Mouse (Mus musculus) heart, postnatal 0 days (tissue): ENCODE data around the gene Prss54. TPM values are rescaled to one million over a fixed set of nuclear protein-coding genes. Genes with fewer than 3 reads are reported as not detected.

Source experiments
- ATAC-seq: fragments of 200-750 bp; cut with Nextera tagmentation; 2 replicates; pipeline ENCODE4 v1.8.0; 2017; ENCODE audit warnings: low read depth, moderate number of reproducible peaks, moderate library complexity; ENCODE audit not compliant: insufficient read depth
- DNase-seq: peaks from one replicate; pipeline ENCODE4 v3.0.0-alpha.2; 2016; ENCODE audit warnings: low spot score
- H3K27ac ChIP-seq: fragments of 300-500 bp; sonication (generic); 2 replicates; pipeline ENCODE4 v1.5.1; 2014; ENCODE audit warnings: low read depth, mild to moderate bottlenecking
- H3K27me3 ChIP-seq: fragments of 300-500 bp; sonication (generic); 2 replicates; pipeline ENCODE4 v1.6.1; 2014; ENCODE audit warnings: low read length, mixed read lengths; ENCODE audit not compliant: control insufficient read depth, insufficient read depth
- H3K36me3 ChIP-seq: fragments of 300-500 bp; sonication (generic); replicated peaks from 2 replicates; pipeline ENCODE4 v1.6.1; 2014; ENCODE audit warnings: low read length, mixed read lengths; ENCODE audit not compliant: control insufficient read depth, insufficient read depth
- H3K4me1 ChIP-seq: fragments of 300-500 bp; sonication (generic); 2 replicates; pipeline ENCODE4 v1.6.1; 2014; ENCODE audit warnings: antibody characterized with exemption; ENCODE audit not compliant: control insufficient read depth, insufficient read depth
- H3K4me2 ChIP-seq: fragments of 300-500 bp; sonication (generic); 2 replicates; pipeline ENCODE4 v1.6.1; 2014; ENCODE audit warnings: low read depth, mild to moderate bottlenecking, low read length, moderate library complexity
- H3K4me3 ChIP-seq: fragments of 300-500 bp; sonication (generic); 2 replicates; pipeline ENCODE4 v1.5.1; 2014; ENCODE audit warnings: low read depth, low read length
- H3K9ac ChIP-seq: fragments of 300-500 bp; sonication (generic); replicated peaks from 2 replicates; pipeline ENCODE4 v1.6.1; 2014; ENCODE audit warnings: low read depth, low read length, mixed read lengths
- H3K9me3 ChIP-seq: fragments of 300-500 bp; sonication (generic); replicated peaks from 2 replicates; pipeline ENCODE4 v1.6.1; 2016; ENCODE audit warnings: low read length; ENCODE audit not compliant: control insufficient read depth
- CTCF ChIP-seq: IDR thresholded peaks from 2 replicates; pipeline ENCODE4 v1.5.1; 2016; ENCODE audit warnings: antibody characterized with exemption, control low read depth, low read depth
- EP300 ChIP-seq: IDR thresholded peaks from 2 replicates; pipeline ENCODE4 v1.6.1; 2016; ENCODE audit warnings: antibody characterized with exemption, low read depth
- WGBS: fragments of 180-500 bp; shearing (Covaris S2); extraction: QIAGEN DNeasy Blood & Tissue Kit; methylation state at CpG from one replicate; pipeline ENCODE4 v1.1.7; 2014; 5-methylcytosine and 5-hydroxymethylcytosine counted together
- polyA plus RNA-seq: library from polyadenylated mRNA; unstranded; fragments of >200 nt; fragmentation: Nextera tagmentation; extraction: Ambion mirVana; gene quantifications from 2 replicates; pipeline ENCODE4 v1.2.1, GENCODE M21; 2015
- total RNA-seq: library from RNA; depleted of rRNA; stranded (reverse); fragments of >200 nt; gene quantifications from 2 replicates; pipeline ENCODE4 v1.2.3, GENCODE M21; 2014; ENCODE audit warnings: low replicate concordance; rRNA removed

Prss54 gene
- total and polyA plus RNA-seq, 2 experiments from 2014 or later: not detected

- WGBS: 69% methylated on average over 9 of the region's 9 CpGs
- ATAC-seq (no peak), DNase-seq (no peak)
- Histone ChIP-seq H3K9ac (no peak overlapping the region), H3K27ac (no peak overlapping the region), H3K36me3 (no peaks in the 10 kb centered on the region), H3K4me3 (no peak overlapping the region), H3K4me2 (no peak overlapping the region), H3K9me3 (no peaks in the 10 kb centered on the region), H3K4me1 (no peaks in the 10 kb centered on the region), H3K27me3 (no peaks in the 10 kb centered on the region)
- TF ChIP-seq EP300 (no peak), CTCF (no peak)
Observed at GRCm38 (mm10) chr8:95528750-95529310, 47.3 kb downstream of the Prss54 start.

GRCm38 (mm10) chr8:95528194-95528593 is 47.9 kb downstream of the Prss54 start:
- Histone ChIP-seq H3K27ac (no peak overlapping the region), H3K4me3 (no peak overlapping the region), H3K4me2 (no peak overlapping the region), H3K36me3 (no peaks in the 10 kb centered on the region), H3K27me3 (no peaks in the 10 kb centered on the region), H3K9me3 (no peaks in the 10 kb centered on the region), H3K9ac (no peak overlapping the region), H3K4me1 (no peaks in the 10 kb centered on the region)
- no peak for DNase-seq
- 83% methylated on average over 10 of the region's 10 CpGs for WGBS
- no peak for ATAC-seq
- TF ChIP-seq EP300: no peak
- no peak for TF ChIP-seq CTCF

GRCm38 (mm10) chr8:95523991-95524390 is 52.1 kb downstream of the Prss54 start:
- Histone ChIP-seq H3K4me2 (no peak overlapping the region), H3K9me3 (no peaks in the 10 kb centered on the region), H3K9ac (no peak overlapping the region), H3K27ac (no peak overlapping the region), H3K27me3 (no peaks in the 10 kb centered on the region), H3K4me3 (no peak overlapping the region), H3K4me1 (no peaks in the 10 kb centered on the region), H3K36me3 (no peaks in the 10 kb centered on the region)
- TF ChIP-seq CTCF (no peak), EP300 (no peak)
- DNase-seq (no peak), ATAC-seq (no peak)
- WGBS: 62% methylated on average over 4 of the region's 4 CpGs

GRCm38 (mm10) chr8:95516928-95517327 is 59.2 kb downstream of the Prss54 start:
- 81% methylated on average over 6 of the region's 6 CpGs for WGBS
- DNase-seq: no peak
- H3K27me3 ChIP-seq: no peaks in the 10 kb centered on the region
- no peaks in the 10 kb centered on the region for H3K9me3 ChIP-seq
- no peak for ATAC-seq
- H3K4me1 ChIP-seq: no peaks in the 10 kb centered on the region
- H3K9ac ChIP-seq: no peak overlapping the region
- no peak overlapping the region for H3K27ac ChIP-seq
- no peak overlapping the region for H3K4me3 ChIP-seq
- H3K4me2 ChIP-seq: no peak overlapping the region
- no peaks in the 10 kb centered on the region for H3K36me3 ChIP-seq
- TF ChIP-seq CTCF (no peak), EP300 (no peak)

- no peaks in the 10 kb centered on the region for H3K4me1 ChIP-seq
- H3K4me2 ChIP-seq: no peak overlapping the region
- no peak overlapping the region for H3K27ac ChIP-seq
- H3K36me3 ChIP-seq: no peaks in the 10 kb centered on the region
- no peaks in the 10 kb centered on the region for H3K9me3 ChIP-seq
- TF ChIP-seq CTCF: no peak
- no peak for TF ChIP-seq EP300
- H3K4me3 ChIP-seq: no peak overlapping the region
- ATAC-seq: no peak
- WGBS: 51% methylated on average over 4 of the region's 4 CpGs
- no peaks in the 10 kb centered on the region for H3K27me3 ChIP-seq
- no peak for DNase-seq
- no peak overlapping the region for H3K9ac ChIP-seq
Observed at GRCm38 (mm10) chr8:95513219-95513618, 62.9 kb downstream of the Prss54 start.

GRCm38 (mm10) chr8:95512257-95512656 is 63.9 kb downstream of the Prss54 start:
- no peak overlapping the region for H3K4me2 ChIP-seq
- H3K27ac ChIP-seq: no peak overlapping the region
- no peak for DNase-seq
- no peaks in the 10 kb centered on the region for H3K27me3 ChIP-seq
- TF ChIP-seq CTCF (no peak), EP300 (no peak)
- no peak overlapping the region for H3K4me3 ChIP-seq
- H3K36me3 ChIP-seq: no peaks in the 10 kb centered on the region
- ATAC-seq: no peak
- no peaks in the 10 kb centered on the region for H3K4me1 ChIP-seq
- no peak overlapping the region for H3K9ac ChIP-seq
- no peaks in the 10 kb centered on the region for H3K9me3 ChIP-seq
- WGBS: 49% methylated on average over 4 of the region's 4 CpGs

Other genes starting within 250 kb of the Prss54 start
- 7.0 and 7.8 TPM in 2 replicates for gene Zfp319, start 244.4 kb downstream of the Prss54 start, total RNA-seq
- 3.0 and 3.6 TPM in 2 replicates for gene Zfp319, start 244.4 kb downstream of the Prss54 start, polyA plus RNA-seq
- gene Usb1, start 244.1 kb downstream of the Prss54 start, total RNA-seq: 37.3 and 49.0 TPM in 2 replicates
- gene Usb1, start 244.1 kb downstream of the Prss54 start, polyA plus RNA-seq: 28.8 and 29.6 TPM in 2 replicates
- 132 and 171 TPM in 2 replicates for gene Mmp15, start 224.1 kb downstream of the Prss54 start, total RNA-seq
- 30.1 and 32.9 TPM in 2 replicates for gene Mmp15, start 224.1 kb downstream of the Prss54 start, polyA plus RNA-seq
- 93.8 and 97.2 TPM in 2 replicates for gene Cfap20, start 141.5 kb downstream of the Prss54 start, total RNA-seq
- gene Cfap20, start 141.5 kb downstream of the Prss54 start, polyA plus RNA-seq: 112 and 115 TPM in 2 replicates
- 25.0 and 27.6 TPM in 2 replicates for gene Csnk2a2, start 86.3 kb downstream of the Prss54 start, total RNA-seq
- gene Csnk2a2, start 86.3 kb downstream of the Prss54 start, polyA plus RNA-seq: 5.3 and 6.2 TPM in 2 replicates
- gene Ccdc113, start 42.3 kb downstream of the Prss54 start, total RNA-seq: 0.34 and 2.0 TPM in 2 replicates
- 1.6 TPM in 2 replicates for gene Ccdc113, start 42.3 kb downstream of the Prss54 start, polyA plus RNA-seq
- gene Gins3, start 57.1 kb upstream of the Prss54 start, total RNA-seq: 3.9 and 4.1 TPM in 2 replicates
- gene Gins3, start 57.1 kb upstream of the Prss54 start, polyA plus RNA-seq: 4.4 and 5.2 TPM in 2 replicates
- 563 and 621 TPM in 2 replicates for gene Ndrg4, start 100.6 kb upstream of the Prss54 start, total RNA-seq
- gene Ndrg4, start 100.6 kb upstream of the Prss54 start, polyA plus RNA-seq: 382 and 425 TPM in 2 replicates
- 13.7 and 20.2 TPM in 2 replicates for gene Setd6, start 139.5 kb upstream of the Prss54 start, total RNA-seq
- gene Setd6, start 139.5 kb upstream of the Prss54 start, polyA plus RNA-seq: 10.7 and 12.8 TPM in 2 replicates
- 203 and 290 TPM in 2 replicates for gene Cnot1, start 231.1 kb upstream of the Prss54 start, total RNA-seq
- gene Cnot1, start 231.1 kb upstream of the Prss54 start, polyA plus RNA-seq: 21.0 and 22.7 TPM in 2 replicates
- gene Sap18b, start 249.0 kb upstream of the Prss54 start, total RNA-seq: 65.4 and 65.9 TPM in 2 replicates
- 283 and 292 TPM in 2 replicates for gene Sap18b, start 249.0 kb upstream of the Prss54 start, polyA plus RNA-seq